Mouse (Mus musculus) testis, postnatal 10 days (tissue): ENCODE results near the gene Kptn.

Source experiments
- DNase-seq: peaks from one replicate; pipeline ENCODE4 v3.0.0; 2021; ENCODE audit warnings: low spot score

Kptn gene

GRCm38 (mm10) chr7:16120262-16120600, 536 bp downstream of the Kptn start:
- no peak for DNase-seq

- no peak for DNase-seq
Observed at GRCm38 (mm10) chr7:16125829-16126228, 6.1 kb downstream of the Kptn start.

- DNase-seq, result peak; percentile 61
Observed at GRCm38 (mm10) chr7:16128344-16128743, 8.6 kb downstream of the Kptn start.

GRCm38 (mm10) chr7:16128899-16129298, 9.2 kb downstream of the Kptn start:
- DNase-seq, result no peak

- DNase-seq, result peak; percentile 91
Observed at GRCm38 (mm10) chr7:16129421-16129845, 9.7 kb downstream of the Kptn start, which contains the start of gene Slc8a2. Gene Slc8a2, plus strand, starts transcription at chr7:16129826.

- peak; percentile 74 for DNase-seq
Observed at GRCm38 (mm10) chr7:16129846-16130691, 10.4 kb downstream of the Kptn start.

GRCm38 (mm10) chr7:16130956-16131634, 11.4 kb downstream of the Kptn start:
- no peak for DNase-seq

GRCm38 (mm10) chr7:16132161-16132581, 12.5 kb downstream of the Kptn start:
- DNase-seq, result no peak

- DNase-seq, result no peak
Observed at GRCm38 (mm10) chr7:16132926-16133325, 13.2 kb downstream of the Kptn start.

GRCm38 (mm10) chr7:16133691-16134090, 14.0 kb downstream of the Kptn start:
- DNase-seq, result no peak

GRCm38 (mm10) chr7:16134951-16135392, 15.3 kb downstream of the Kptn start:
- DNase-seq, result no peak

GRCm38 (mm10) chr7:16146489-16147410, 27.1 kb downstream of the Kptn start:
- no peak for DNase-seq

GRCm38 (mm10) chr7:16147643-16148042, 27.9 kb downstream of the Kptn start:
- peak; percentile 90 for DNase-seq

- no peak for DNase-seq
Observed at GRCm38 (mm10) chr7:16149241-16149640, 29.5 kb downstream of the Kptn start.

GRCm38 (mm10) chr7:16150191-16151145, 30.8 kb downstream of the Kptn start:
- no peak for DNase-seq

- DNase-seq, result peak; percentile 73
Observed at GRCm38 (mm10) chr7:16153522-16153921, 33.8 kb downstream of the Kptn start.

- no peak for DNase-seq
Observed at GRCm38 (mm10) chr7:16155132-16155872, 35.6 kb downstream of the Kptn start.

- DNase-seq, result no peak
Observed at GRCm38 (mm10) chr7:16156105-16156714, 36.5 kb downstream of the Kptn start.

- DNase-seq, result no peak
Observed at GRCm38 (mm10) chr7:16158735-16159134, 39.0 kb downstream of the Kptn start.

GRCm38 (mm10) chr7:16160702-16161101, 41.0 kb downstream of the Kptn start:
- DNase-seq, result no peak
